Mouse (Mus musculus): Measurements from ENCODE around the gene Gm10197. TPM values are rescaled to one million over a fixed set of nuclear protein-coding genes. Genes with fewer than 3 reads are reported as not detected.

Gm10197 gene
- polyA plus RNA-seq, 1 experiment: not detected

- no peaks in the 10 kb centered on the region for H3K36me3 ChIP-seq (ENCODE audit: control insufficient read depth, insufficient read depth)
- H3ac ChIP-seq (ENCODE audit: control insufficient read depth, insufficient read length, low read depth): no peak overlapping the region
- TF ChIP-seq USF1 (IDR thresholded peaks at IDR 0.05; ENCODE audit: low read depth) (peak; percentile 75), MYOD1 (IDR thresholded peaks at IDR 0.05; ENCODE audit: control insufficient read depth, insufficient read length, low read depth) (no peak)
- no peaks in the 10 kb centered on the region for H3K27me3 ChIP-seq (ENCODE audit: control insufficient read depth, insufficient read depth, insufficient read length)
- H3K79me3 ChIP-seq (ENCODE audit: low read depth): no peaks in the 10 kb centered on the region
- no peaks in the 10 kb centered on the region for H3K79me2 ChIP-seq (ENCODE audit: control insufficient read depth, insufficient read depth)
- H3K4me3 ChIP-seq (ENCODE audit: insufficient read depth, poor library complexity, severe bottlenecking): no peak overlapping the region
Observed at GRCm38 (mm10) chr19:53340423-53340822, 31.1 kb downstream of the Gm10197 start.

GRCm38 (mm10) chr19:53335241-53335640 lies 36.3 kb downstream of the Gm10197 start:
- H3K36me3 ChIP-seq (ENCODE audit: control insufficient read depth, insufficient read depth): no peaks in the 10 kb centered on the region

GRCm38 (mm10) chr19:53333730-53334129 lies 37.8 kb downstream of the Gm10197 start:
- Histone ChIP-seq H3K79me3 (ENCODE audit: low read depth) (no peaks in the 10 kb centered on the region), H3ac (ENCODE audit: control insufficient read depth, insufficient read length, low read depth) (no peak overlapping the region), H3K36me3 (ENCODE audit: control insufficient read depth, insufficient read depth) (no peaks in the 10 kb centered on the region), H3K27me3 (ENCODE audit: control insufficient read depth, insufficient read depth, insufficient read length) (no peaks in the 10 kb centered on the region), H3K79me2 (ENCODE audit: control insufficient read depth, insufficient read depth) (no peaks in the 10 kb centered on the region), H3K4me3 (ENCODE audit: insufficient read depth, poor library complexity, severe bottlenecking) (no peak overlapping the region)
- no peak for TF ChIP-seq MAX (IDR thresholded peaks at IDR 0.05)
- no peak for TF ChIP-seq CEBPB (IDR thresholded peaks at IDR 0.05; ENCODE audit: low read depth)
- no peak for TF ChIP-seq MYOG (IDR thresholded peaks at IDR 0.05; ENCODE audit: control insufficient read depth, extremely low read depth, insufficient read length)
- TF ChIP-seq MYOD1 (IDR thresholded peaks at IDR 0.05; ENCODE audit: control insufficient read depth, insufficient read length, low read depth): no peak
- no peak for TF ChIP-seq FOSL1 (IDR thresholded peaks at IDR 0.05; ENCODE audit: insufficient read depth, low read length, poor library complexity, severe bottlenecking)
- no peak for TF ChIP-seq CTCF (IDR thresholded peaks at IDR 0.05; ENCODE audit: control insufficient read depth, insufficient read depth, insufficient read length)
- TF ChIP-seq USF1 (IDR thresholded peaks at IDR 0.05; ENCODE audit: low read depth): no peak

More at GRCm38 (mm10) chr19:53335241-53335640, 36.3 kb downstream of the Gm10197 start:
- no peak overlapping the region for H3ac ChIP-seq (ENCODE audit: control insufficient read depth, insufficient read length, low read depth)
- H3K79me2 ChIP-seq (ENCODE audit: control insufficient read depth, insufficient read depth): no peaks in the 10 kb centered on the region
- H3K79me3 ChIP-seq (ENCODE audit: low read depth): no peaks in the 10 kb centered on the region
- H3K4me3 ChIP-seq (ENCODE audit: insufficient read depth, poor library complexity, severe bottlenecking): no peak overlapping the region
- H3K27me3 ChIP-seq (ENCODE audit: control insufficient read depth, insufficient read depth, insufficient read length): no peaks in the 10 kb centered on the region
- no peak for TF ChIP-seq MAX (IDR thresholded peaks at IDR 0.05)
- TF ChIP-seq CTCF (IDR thresholded peaks at IDR 0.05; ENCODE audit: control insufficient read depth, insufficient read depth, insufficient read length): no peak
- no peak for TF ChIP-seq CEBPB (IDR thresholded peaks at IDR 0.05; ENCODE audit: low read depth)
- no peak for TF ChIP-seq FOSL1 (IDR thresholded peaks at IDR 0.05; ENCODE audit: insufficient read depth, low read length, poor library complexity, severe bottlenecking)
- TF ChIP-seq MYOG (IDR thresholded peaks at IDR 0.05; ENCODE audit: control insufficient read depth, extremely low read depth, insufficient read length): no peak
- no peak for TF ChIP-seq MYOD1 (IDR thresholded peaks at IDR 0.05; ENCODE audit: control insufficient read depth, insufficient read length, low read depth)
- TF ChIP-seq USF1 (IDR thresholded peaks at IDR 0.05; ENCODE audit: low read depth): no peak

GRCm38 (mm10) chr19:53331882-53332500 lies 39.6 kb downstream of the Gm10197 start:
- peaks cover 1% of the 10 kb centered on the region for H3K79me3 ChIP-seq (ENCODE audit: low read depth)
- no peak for TF ChIP-seq FOSL1 (IDR thresholded peaks at IDR 0.05; ENCODE audit: insufficient read depth, low read length, poor library complexity, severe bottlenecking)
- no peak for TF ChIP-seq MAX (IDR thresholded peaks at IDR 0.05)
- TF ChIP-seq CTCF (IDR thresholded peaks at IDR 0.05; ENCODE audit: control insufficient read depth, insufficient read depth, insufficient read length): no peak
- no peak for TF ChIP-seq MYOD1 (IDR thresholded peaks at IDR 0.05; ENCODE audit: control insufficient read depth, insufficient read length, low read depth)
- TF ChIP-seq MYOG (IDR thresholded peaks at IDR 0.05; ENCODE audit: control insufficient read depth, extremely low read depth, insufficient read length): no peak
- no peak for TF ChIP-seq USF1 (IDR thresholded peaks at IDR 0.05; ENCODE audit: low read depth)
- no peak for TF ChIP-seq CEBPB (IDR thresholded peaks at IDR 0.05; ENCODE audit: low read depth)
- H3K79me2 ChIP-seq (ENCODE audit: control insufficient read depth, insufficient read depth): no peaks in the 10 kb centered on the region
- H3ac ChIP-seq (ENCODE audit: control insufficient read depth, insufficient read length, low read depth): no peak overlapping the region
- H3K27me3 ChIP-seq (ENCODE audit: control insufficient read depth, insufficient read depth, insufficient read length): no peaks in the 10 kb centered on the region
- H3K4me3 ChIP-seq (ENCODE audit: insufficient read depth, poor library complexity, severe bottlenecking): no peak overlapping the region
- H3K36me3 ChIP-seq (ENCODE audit: control insufficient read depth, insufficient read depth): no peaks in the 10 kb centered on the region

- H3K79me2 ChIP-seq (ENCODE audit: control insufficient read depth, insufficient read depth): no peaks in the 10 kb centered on the region
- no peak for TF ChIP-seq CEBPB (IDR thresholded peaks at IDR 0.05; ENCODE audit: low read depth)
- TF ChIP-seq CTCF (IDR thresholded peaks at IDR 0.05; ENCODE audit: control insufficient read depth, insufficient read depth, insufficient read length): no peak
- no peak for TF ChIP-seq USF1 (IDR thresholded peaks at IDR 0.05; ENCODE audit: low read depth)
- no peak for TF ChIP-seq MAX (IDR thresholded peaks at IDR 0.05)
- H3K4me3 ChIP-seq (ENCODE audit: insufficient read depth, poor library complexity, severe bottlenecking): peak overlapping the region; percentile 51
- H3K27me3 ChIP-seq (ENCODE audit: control insufficient read depth, insufficient read depth, insufficient read length): no peaks in the 10 kb centered on the region
- peak overlapping the region; percentile 76 for H3ac ChIP-seq (ENCODE audit: control insufficient read depth, insufficient read length, low read depth)
- H3K79me3 ChIP-seq (ENCODE audit: low read depth): peaks cover 1% of the 10 kb centered on the region
- H3K36me3 ChIP-seq (ENCODE audit: control insufficient read depth, insufficient read depth): no peaks in the 10 kb centered on the region
Observed at GRCm38 (mm10) chr19:53329992-53330381, 41.6 kb downstream of the Gm10197 start.

All from C2C12 (cell line).